Mouse (Mus musculus) small intestine, adult 2 months (tissue): ENCODE data around the gene Rbm20.

ENCODE experiments used
- CTCF ChIP-seq: fragments of 200-500 bp; IDR thresholded peaks from 2 replicates; pipeline ENCODE4 v1.5.1; 2012; ENCODE audit warnings: low read depth, mild to moderate bottlenecking, control low read depth, inconsistent platforms, low read length, moderate library complexity, mixed read lengths; ENCODE audit not compliant: insufficient replicate concordance, insufficient read length; ENCODE audit errors: extremely low read depth
- POLR2A ChIP-seq: fragments of 200-500 bp; IDR thresholded peaks from 2 replicates; pipeline ENCODE4 v1.6.1; 2012; ENCODE audit warnings: low read depth, mild to moderate bottlenecking, control low read depth, inconsistent platforms, low read length, moderate library complexity

- no peak for TF ChIP-seq POLR2A
- no peak for TF ChIP-seq CTCF
Observed at GRCm38 (mm10) chr19:53665391-53665790, 11.7 kb upstream of the Rbm20 start.
